Mouse (Mus musculus): ENCODE measurements around the gene Batf2.
"Not testable (repeated sequence)": the region's sequence is repeated elsewhere in the genome, so short reads cannot be mapped to it uniquely, and the experiment has no call there.

The Batf2 gene

GRCm38 (mm10) chr19:6130414-6131128, 10.2 kb upstream of the Batf2 start:
- in situ Hi-C loops (cut with MseI, MboI), result not testable (repeated sequence)

- in situ Hi-C loops (cut with MseI, MboI), result no loop called here
Measured at GRCm38 (mm10) chr19:6132171-6132827, 8.5 kb upstream of the Batf2 start.

GRCm38 (mm10) chr19:6133197-6133596, 7.6 kb upstream of the Batf2 start:
- in situ Hi-C loops (cut with MseI, MboI), result not testable (repeated sequence)

- in situ Hi-C loops (cut with MseI, MboI), result no loop called here
Measured at GRCm38 (mm10) chr19:6136397-6136796, 4.4 kb upstream of the Batf2 start.

GRCm38 (mm10) chr19:6139701-6140100, 1.1 kb upstream of the Batf2 start:
- in situ Hi-C loops (cut with MseI, MboI), result no loop called here

GRCm38 (mm10) chr19:6140374-6140677, 457 bp upstream of the Batf2 start:
- in situ Hi-C loops (cut with MseI, MboI), result no loop called here

GRCm38 (mm10) chr19:6141394-6141749, 589 bp downstream of the Batf2 start, which contains the start of gene Arl2:
Gene Arl2 (minus strand): TSS chr19:6141548.
- in situ Hi-C loops (cut with MseI, MboI), result no loop called here

GRCm38 (mm10) chr19:6144842-6145241, 4.1 kb downstream of the Batf2 start:
- in situ Hi-C loops (cut with MseI, MboI), result no loop called here

GRCm38 (mm10) chr19:6155174-6155573, 14.4 kb downstream of the Batf2 start:
- in situ Hi-C loops (cut with MseI, MboI), result no loop called here

GRCm38 (mm10) chr19:6156372-6156771, 15.6 kb downstream of the Batf2 start:
- in situ Hi-C loops (cut with MseI, MboI), result no loop called here

GRCm38 (mm10) chr19:6157220-6157619, 16.4 kb downstream of the Batf2 start:
- in situ Hi-C loops (cut with MseI, MboI), result no loop called here

GRCm38 (mm10) chr19:6163872-6164547, 23.2 kb downstream of the Batf2 start:
- in situ Hi-C loops (cut with MseI, MboI), result no loop called here

- in situ Hi-C loops (cut with MseI, MboI), result no loop called here
Measured at GRCm38 (mm10) chr19:6166750-6167149, 26.0 kb downstream of the Batf2 start.

- in situ Hi-C loops (cut with MseI, MboI), result no loop called here
Measured at GRCm38 (mm10) chr19:6171215-6171614, 30.4 kb downstream of the Batf2 start.

GRCm38 (mm10) chr19:6174771-6175170, 34.0 kb downstream of the Batf2 start:
- in situ Hi-C loops (cut with MseI, MboI), result no loop called here

- in situ Hi-C loops (cut with MseI, MboI), result no loop called here
Measured at GRCm38 (mm10) chr19:6178775-6179174, 38.0 kb downstream of the Batf2 start.

GRCm38 (mm10) chr19:6181629-6182028, 40.8 kb downstream of the Batf2 start:
- in situ Hi-C loops (cut with MseI, MboI), result no loop called here

GRCm38 (mm10) chr19:6182534-6182933, 41.8 kb downstream of the Batf2 start:
- in situ Hi-C loops (cut with MseI, MboI), result no loop called here

GRCm38 (mm10) chr19:6184131-6184530, 43.3 kb downstream of the Batf2 start, which contains the start of gene Majin:
Gene Majin (plus strand): TSS chr19:6184388.
- in situ Hi-C loops (cut with MseI, MboI), result no loop called here

- in situ Hi-C loops (cut with MseI, MboI), result no loop called here
Measured at GRCm38 (mm10) chr19:6204265-6204664, 63.5 kb downstream of the Batf2 start.

GRCm38 (mm10) chr19:6206716-6207115, 65.9 kb downstream of the Batf2 start:
- in situ Hi-C loops (cut with MseI, MboI), result no loop called here

GRCm38 (mm10) chr19:6216046-6216705, 75.4 kb downstream of the Batf2 start:
- in situ Hi-C loops (cut with MseI, MboI), result no loop called here
